Mouse (Mus musculus) layer of hippocampus, adult 8-10 months (tissue): ENCODE measurements at regions not wholly inside any gene's neighbourhood (a gene's known extent, or its start where the extent isn't known, plus 50 kb on each side); places are given as distances from the start of the nearest gene placed in this dataset.

Experiments
- DNase-seq, 2 experiments: peaks; one replicate each; pipeline ENCODE4 v3.0.0; 2022; ENCODE audit warnings: low spot score in 2 of 2

GRCm38 (mm10) chr1:186444701-186445131 is 261.1 kb downstream of the Tgfb2 start:
- no peak for DNase-seq

GRCm38 (mm10) chr1:186442160-186442559 is 263.6 kb downstream of the Tgfb2 start:
- DNase-seq = no peak

DNA sequence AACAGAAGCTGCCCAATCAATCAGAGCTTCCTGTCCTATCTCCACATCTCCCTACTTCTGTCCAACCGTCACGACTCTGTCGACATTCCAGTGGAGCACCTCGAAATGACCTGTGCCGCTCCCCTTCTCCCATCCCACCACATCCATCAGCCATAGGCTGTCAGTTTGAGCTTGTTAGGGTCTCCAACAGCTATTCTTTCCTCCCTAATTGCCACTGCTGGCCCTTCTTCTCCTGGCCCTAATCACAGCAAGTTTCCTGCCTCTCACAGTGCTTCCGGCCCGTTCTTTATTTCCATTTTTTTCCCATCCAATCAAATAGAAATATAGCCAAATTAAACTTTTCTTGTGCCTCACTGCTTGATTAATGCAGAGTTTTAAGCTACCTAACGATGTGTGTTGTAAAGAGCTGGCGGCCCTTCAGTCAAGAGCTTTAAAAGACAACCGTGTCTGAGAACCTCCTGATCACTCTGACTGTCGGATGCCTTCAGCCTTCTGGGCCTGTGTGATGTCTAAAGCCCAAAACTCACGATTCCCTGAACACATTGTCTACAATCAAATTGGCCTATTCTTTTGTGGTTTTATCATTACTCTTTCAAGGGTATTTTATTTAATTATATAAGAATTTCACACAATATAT is 270.3 kb downstream of the Tgfb2 start:
- DNase-seq = no peak

- no peak for DNase-seq
Observed at GRCm38 (mm10) chr1:186434782-186435181, 271.0 kb downstream of the Tgfb2 start.

DNA sequence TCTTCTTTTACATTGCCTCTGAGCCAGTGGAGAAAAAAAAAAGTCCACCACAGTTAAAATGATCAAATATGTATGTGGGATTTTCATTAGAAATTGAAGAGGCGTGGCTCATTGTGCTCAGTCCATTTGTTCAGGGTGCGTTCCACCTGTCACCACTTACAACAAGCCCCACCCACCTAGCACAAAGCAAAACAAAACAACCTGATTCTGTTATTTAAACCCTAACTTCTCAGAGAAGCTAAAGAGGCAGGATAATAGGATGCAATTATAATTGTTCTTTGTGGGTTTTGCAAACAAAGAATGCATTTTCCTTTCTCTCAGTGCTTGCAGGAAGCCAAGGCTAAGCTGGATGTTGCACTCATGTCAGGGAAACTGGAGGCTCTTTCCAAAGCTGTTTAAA is 271.8 kb downstream of the Tgfb2 start:
- no peak for DNase-seq

- peak; percentile 39 to 56 for DNase-seq
Observed at GRCm38 (mm10) chr1:186433169-186433665, 272.6 kb downstream of the Tgfb2 start.

GRCm38 (mm10) chr1:186425421-186425820 is 280.4 kb downstream of the Tgfb2 start:
- DNase-seq = no peak

GRCm38 (mm10) chr1:186424084-186424483 is 281.7 kb downstream of the Tgfb2 start:
- DNase-seq = no peak

DNA sequence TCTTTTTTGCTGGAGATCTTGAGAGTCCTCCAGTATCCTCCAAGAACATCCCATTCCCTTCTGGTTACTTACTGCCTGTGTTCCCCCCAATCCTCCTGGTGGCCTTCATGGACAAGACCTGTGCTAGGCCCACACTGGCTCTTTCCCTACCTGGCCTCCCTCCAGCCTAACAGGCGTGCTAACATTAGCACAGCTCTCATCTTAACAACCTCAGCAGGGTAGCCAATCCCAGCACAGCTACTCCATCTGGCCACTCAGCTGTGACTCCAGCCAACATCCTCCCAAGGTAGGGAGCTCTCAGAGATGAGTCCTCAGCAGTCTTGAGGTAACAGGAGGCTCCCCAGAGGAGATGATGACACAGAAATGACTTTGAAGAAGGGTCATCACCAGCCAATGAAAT is 288.7 kb downstream of the Tgfb2 start:
- no peak for DNase-seq

GRCm38 (mm10) chr1:186415321-186415720 is 290.5 kb downstream of the Tgfb2 start:
- no peak for DNase-seq

DNA sequence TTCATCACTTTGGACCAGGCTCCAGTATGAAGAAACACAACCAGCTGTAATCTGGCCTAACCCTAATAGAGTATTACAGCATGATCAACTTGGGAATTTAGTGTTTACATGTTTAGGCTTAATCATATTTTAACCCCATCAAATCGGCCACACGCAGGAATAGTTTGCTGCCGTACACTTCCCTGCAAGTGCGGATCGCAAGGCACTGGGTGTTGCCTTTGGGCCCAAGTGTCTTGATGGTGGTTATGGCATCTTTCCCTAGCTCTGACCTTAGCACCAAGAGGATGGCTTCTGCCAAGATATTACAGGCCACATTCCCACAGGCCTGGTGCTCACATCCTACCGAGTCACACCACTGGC is 291.9 kb downstream of the Tgfb2 start:
- no peak for DNase-seq

GRCm38 (mm10) chr1:186413064-186413885 is 292.5 kb downstream of the Tgfb2 start:
- peak; percentile 32 to 41 for DNase-seq

- no peak for DNase-seq
Observed at GRCm38 (mm10) chr1:186412296-186412695, 293.5 kb downstream of the Tgfb2 start.

DNA sequence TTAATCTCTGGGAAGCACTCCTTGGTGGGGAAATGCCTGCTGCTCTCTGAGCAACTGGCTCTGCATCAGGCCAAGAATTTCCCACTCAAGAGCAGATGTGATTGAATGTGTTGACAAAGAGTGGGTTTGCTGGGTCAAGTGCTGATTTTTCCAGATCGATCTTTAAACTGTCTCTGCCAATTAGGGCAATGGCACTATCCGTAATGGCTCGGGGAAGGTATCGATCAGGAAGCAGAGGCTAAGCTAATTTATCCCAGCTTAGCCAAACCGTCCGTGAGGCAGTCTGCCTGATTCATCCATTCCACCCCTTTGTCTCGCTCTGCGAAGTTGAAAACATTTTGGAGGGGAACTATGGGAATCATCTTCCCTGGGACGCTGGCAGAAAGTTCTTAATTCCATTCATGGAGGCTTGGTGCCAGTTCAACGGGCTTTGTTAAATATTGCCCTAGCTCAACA is 291.9 kb upstream of the Lyplal1 start:
- DNase-seq = no peak

- no peak for DNase-seq
Observed at GRCm38 (mm10) chr1:186407656-186408055, 290.5 kb upstream of the Lyplal1 start.

GRCm38 (mm10) chr1:186405693-186406092 is 288.6 kb upstream of the Lyplal1 start:
- no peak for DNase-seq

DNA sequence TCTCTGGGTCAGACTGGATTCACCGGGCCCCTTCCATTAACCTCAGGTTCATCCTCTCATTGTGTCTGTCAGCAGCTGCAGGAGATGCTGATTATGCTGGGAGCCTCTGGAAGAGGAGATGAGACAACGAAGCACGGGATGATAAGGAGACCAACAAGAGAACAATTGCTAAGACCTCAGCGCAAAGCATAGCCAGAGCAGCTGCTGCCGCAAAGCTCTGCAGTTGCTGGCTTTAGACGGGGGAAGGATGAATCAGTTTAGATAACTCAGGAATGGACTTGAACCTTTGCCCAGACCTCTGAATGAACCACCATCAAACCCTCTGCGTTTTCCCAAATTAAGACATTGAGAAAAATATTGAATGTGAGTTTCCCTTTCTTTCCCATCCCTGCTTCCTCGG is 282.7 kb upstream of the Lyplal1 start:
- DNase-seq = no peak

GRCm38 (mm10) chr1:186393005-186393404 is 275.9 kb upstream of the Lyplal1 start:
- DNase-seq = no peak

DNA sequence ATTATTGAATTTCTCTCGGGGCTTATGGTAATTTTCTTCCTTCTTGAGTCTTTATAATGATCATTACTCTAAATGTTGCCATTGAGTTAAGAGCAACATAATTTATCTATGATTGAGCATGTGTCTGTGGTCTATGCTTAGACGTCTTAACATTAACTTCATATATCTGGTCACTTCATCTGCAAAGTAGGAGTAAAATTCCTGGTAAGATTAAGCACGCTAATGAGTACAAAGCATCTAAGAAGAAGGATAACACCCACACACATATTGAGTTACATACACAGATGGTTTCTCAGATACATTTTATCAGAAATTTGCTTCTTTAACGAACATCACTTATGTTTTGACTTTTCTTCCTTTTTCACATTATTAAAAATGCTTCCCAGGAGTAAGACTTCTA is 267.3 kb upstream of the Lyplal1 start:
- DNase-seq = no peak

DNA sequence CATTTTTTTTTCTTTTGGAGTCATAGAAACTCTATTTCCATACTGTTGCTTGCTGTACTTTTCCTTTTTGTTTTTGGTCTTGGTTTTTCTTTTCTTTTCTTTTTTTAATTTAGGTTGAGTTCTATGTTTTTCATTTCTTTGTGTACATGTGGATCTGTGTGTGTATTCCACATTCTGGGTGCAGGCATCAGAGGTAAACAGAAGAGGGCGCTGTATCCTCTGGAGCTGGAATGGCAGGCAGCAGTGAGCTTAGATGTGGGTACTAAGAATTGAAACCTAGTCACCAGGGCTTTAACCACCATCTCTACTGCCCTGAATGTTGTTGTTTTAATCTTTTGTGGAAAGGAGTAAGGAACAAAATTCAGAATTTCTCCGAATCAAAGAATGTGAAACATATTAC is 266.3 kb upstream of the Lyplal1 start:
- DNase-seq = no peak

GRCm38 (mm10) chr1:186383006-186383405 is 265.9 kb upstream of the Lyplal1 start:
- DNase-seq = no peak

- DNase-seq = no peak
Observed at GRCm38 (mm10) chr1:186379938-186380847, 263.1 kb upstream of the Lyplal1 start.
